In the genomic region with DNA sequence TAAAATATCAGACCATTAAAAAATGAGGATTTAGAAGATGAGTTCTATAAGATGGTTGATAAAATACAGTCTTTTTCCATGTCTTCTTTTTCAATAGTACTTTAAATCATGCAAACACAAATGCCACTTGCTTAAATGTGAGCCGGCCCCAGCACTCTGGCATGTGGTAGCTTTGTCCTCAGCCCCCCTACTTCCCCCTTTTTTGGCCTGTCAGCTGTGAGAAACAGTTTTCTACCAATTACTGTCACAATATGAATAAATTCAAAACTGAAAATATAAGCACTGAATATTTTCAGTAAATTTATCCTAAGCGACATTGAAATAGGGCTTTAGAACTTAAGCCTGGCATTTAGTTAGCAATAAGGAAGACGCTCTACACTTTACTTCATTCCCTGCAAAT, we compare ENCODE assay signal across 17 mouse cellular contexts.
"Had no signal": no experiment of that assay in that cellular context is flagged by ENCODE, and none has a peak within 500 bp of the region (broad histone marks: within the 10 kb centered on the region; RNA-seq: fewer than 3 reads in every experiment).

No protein-coding gene starts in this region.

- H3K9ac ChIP-seq: lung, embryonic 14.5 days; midbrain, embryonic 13.5 days; neural tube, embryonic 13.5 days; neural tube, embryonic 15.5 days had no signal

- H3K9me3 ChIP-seq: midbrain, embryonic 10.5 days; midbrain, embryonic 13.5 days; neural tube, embryonic 13.5 days; neural tube, embryonic 15.5 days had no signal

- H3K27me3 ChIP-seq: midbrain, embryonic 13.5 days; neural tube, embryonic 13.5 days; neural tube, embryonic 15.5 days had no signal

- H3K27ac ChIP-seq: midbrain, embryonic 10.5 days; midbrain, embryonic 13.5 days; neural tube, embryonic 13.5 days; neural tube, embryonic 15.5 days had no signal

- H3K4me1 ChIP-seq: midbrain, embryonic 13.5 days had no signal

- ATAC-seq: midbrain, embryonic 13.5 days; midbrain, embryonic 16.5 days had no signal

- DNase-seq: lung, adult 18-20 months; lung, postnatal 10 days; lung, postnatal 4 days; right cerebral cortex, adult 18-20 months; right cerebral cortex, postnatal 25 days; right cerebral cortex, postnatal 4 days; spleen, adult 18-20 months; thymus, adult 18-20 months; thymus, postnatal 14 days; thymus, postnatal 36 days had no signal

- H3K4me2 ChIP-seq: lung, embryonic 14.5 days; midbrain, embryonic 13.5 days; neural tube, embryonic 13.5 days; neural tube, embryonic 15.5 days had no signal

- H3K4me3 ChIP-seq: midbrain, embryonic 10.5 days; midbrain, embryonic 13.5 days; myocyte; neural tube, embryonic 13.5 days; neural tube, embryonic 15.5 days had no signal

- H3K36me3 ChIP-seq: midbrain, embryonic 10.5 days; midbrain, embryonic 13.5 days; neural tube, embryonic 13.5 days; neural tube, embryonic 15.5 days had no signal
